Mouse (Mus musculus) brain, embryonic 14.5 days (tissue): ENCODE measurements around the gene Scml4.

Source experiments
- CTCF ChIP-seq: fragments of 200-500 bp; IDR thresholded peaks from 2 replicates; pipeline ENCODE4 v1.5.1; 2012; ENCODE audit warnings: inconsistent platforms, mild to moderate bottlenecking, moderate library complexity, borderline replicate concordance; ENCODE audit not compliant: insufficient read depth, insufficient read length; ENCODE audit errors: extremely low read depth
- POLR2A ChIP-seq: fragments of 200-500 bp; IDR thresholded peaks from 2 replicates; pipeline ENCODE4 v1.6.1; 2012; ENCODE audit warnings: mild to moderate bottlenecking, inconsistent platforms, borderline replicate concordance; ENCODE audit not compliant: poor library complexity, insufficient read depth, insufficient read length, severe bottlenecking; ENCODE audit errors: extremely low read depth

GRCm38 (mm10) chr10:43002066-43002678 lies 142.0 kb downstream of the Scml4 start:
- no peak for TF ChIP-seq CTCF
- no peak for TF ChIP-seq POLR2A
